Mouse (Mus musculus): ENCODE measurements around the gene Rbm12b1. TPM values are rescaled to one million over a fixed set of nuclear protein-coding genes. Genes with fewer than 3 reads are reported as not detected.
A peak's percentile ranks its signal among the peaks of the same experiment; 100 is the strongest.
"Not testable (repeated sequence)": the region's sequence is repeated elsewhere in the genome, so short reads cannot be mapped to it uniquely, and the experiment has no call there.

Gene Rbm12b1
- 6.6 and 8.0 TPM in 2 replicates for polyA plus RNA-seq (2016; fragmentation: Nextera tagmentation; extraction: Ambion mirVana)

DNA sequence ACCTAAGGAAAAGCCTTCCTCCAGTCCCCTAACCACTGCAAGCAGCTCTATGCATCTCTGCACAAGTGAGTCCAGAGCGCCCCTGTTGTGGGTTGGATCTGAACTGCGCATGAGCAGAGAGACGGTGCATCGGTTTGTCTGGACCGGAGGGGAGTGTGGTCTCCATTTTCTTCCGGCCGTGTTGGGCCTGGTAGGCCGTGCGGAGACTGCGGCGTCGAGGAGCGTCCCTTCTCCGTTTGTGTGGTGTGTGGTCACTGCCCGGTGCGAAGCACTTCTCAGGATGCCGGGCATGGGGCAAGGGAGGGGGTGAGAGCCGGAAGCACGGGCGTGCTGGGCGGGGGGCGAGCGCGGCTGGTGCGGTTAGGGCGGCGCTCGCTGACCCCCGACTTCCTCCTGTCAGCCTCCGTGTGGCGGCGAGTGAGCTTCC lies at the start of gene Rbm12b1:
Rbm12b1 (plus strand) TSS at position 124 of the 427 bp plus-strand sequence.
- not testable (repeated sequence) for H3K4me1 ChIP-seq (replicated peaks); H3K36me3 ChIP-seq; H3K27me3 ChIP-seq; H3K9me3 ChIP-seq
- Histone ChIP-seq H3K4me2 (peak within 1 kb of the TSS; percentile 48), H3K4me3 (replicated peaks) (peak within 1 kb of the TSS; percentile 41), H3K9ac (replicated peaks) (peak within 1 kb of the TSS; percentile 37; the same call in 1 of the 2 replicates), H3K27ac (peak within 1 kb of the TSS; percentile 17; the same call in 1 of the 2 replicates)
- peak; percentile 96 for ATAC-seq (ENCODE audit: insufficient number of reproducible peaks, insufficient read depth, low FRiP score, low TSS enrichment, low read depth)
- 3% methylated on average over 19 of the region's 32 CpGs for WGBS

DNA sequence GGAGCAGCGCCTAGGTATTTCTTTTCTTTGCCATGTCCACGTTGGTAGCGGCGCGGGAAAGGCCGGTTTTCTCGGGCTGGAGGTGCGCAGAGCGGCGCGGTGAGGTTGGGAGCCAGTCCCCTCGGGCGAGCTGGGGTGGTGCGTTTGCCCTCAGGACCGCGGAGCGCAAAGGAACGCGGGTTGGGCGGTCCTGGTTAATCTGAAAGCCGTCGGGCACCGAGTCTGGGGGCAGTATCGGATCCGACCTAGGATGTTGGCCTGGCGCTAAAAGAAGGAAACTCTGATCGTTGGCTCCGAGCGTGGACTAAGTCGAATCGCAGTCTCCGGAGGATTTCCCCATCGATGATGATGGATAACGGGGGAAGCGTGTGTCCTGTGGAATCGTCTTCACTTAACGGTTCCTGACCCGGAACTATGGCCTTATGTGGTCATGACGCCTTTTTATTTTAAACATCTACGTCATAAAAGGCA lies 563 bp downstream of the Rbm12b1 start:
- H3K9me3 ChIP-seq; H3K9ac ChIP-seq (replicated peaks); H3K4me1 ChIP-seq (replicated peaks); H3K27ac ChIP-seq; H3K36me3 ChIP-seq; H3K27me3 ChIP-seq: not testable (repeated sequence)
- peak overlapping the region; percentile 48 for H3K4me2 ChIP-seq
- ATAC-seq (ENCODE audit: insufficient number of reproducible peaks, insufficient read depth, low FRiP score, low TSS enrichment, low read depth): peak; percentile 88
- WGBS: 16% methylated on average over 27 of the region's 40 CpGs
- H3K4me3 ChIP-seq (replicated peaks): peak overlapping the region; percentile 41

DNA sequence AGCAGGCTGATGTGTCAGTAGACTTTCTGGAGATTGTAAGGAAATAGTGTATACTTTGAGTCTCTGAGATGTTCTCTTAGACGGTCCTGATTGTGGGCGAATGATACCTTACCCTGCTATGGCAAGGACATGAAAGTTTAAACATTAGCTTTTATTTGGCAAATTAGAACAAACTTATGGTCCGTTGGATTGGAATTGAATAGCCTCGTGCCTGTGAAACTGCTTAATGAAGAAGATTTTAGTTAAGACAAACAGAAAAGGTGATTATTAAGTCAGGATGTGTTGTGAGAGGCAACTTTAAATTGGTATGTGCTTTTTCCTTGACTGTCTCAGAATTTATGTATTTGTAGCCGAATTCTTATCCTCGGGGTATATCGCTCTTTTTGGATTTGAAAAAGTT lies 1.5 kb downstream of the Rbm12b1 start:
- not testable (repeated sequence) for H3K4me3 ChIP-seq (replicated peaks); H3K27me3 ChIP-seq; H3K27ac ChIP-seq; H3K4me2 ChIP-seq; ATAC-seq (ENCODE audit: insufficient number of reproducible peaks, insufficient read depth, low FRiP score, low TSS enrichment, low read depth); H3K4me1 ChIP-seq (replicated peaks); H3K9ac ChIP-seq (replicated peaks)
- Histone ChIP-seq H3K9me3 (peaks cover 11% of the 10 kb centered on the region), H3K36me3 (peaks cover 11% of the 10 kb centered on the region)
- WGBS: 89% methylated on average over 7 of the region's 7 CpGs

DNA sequence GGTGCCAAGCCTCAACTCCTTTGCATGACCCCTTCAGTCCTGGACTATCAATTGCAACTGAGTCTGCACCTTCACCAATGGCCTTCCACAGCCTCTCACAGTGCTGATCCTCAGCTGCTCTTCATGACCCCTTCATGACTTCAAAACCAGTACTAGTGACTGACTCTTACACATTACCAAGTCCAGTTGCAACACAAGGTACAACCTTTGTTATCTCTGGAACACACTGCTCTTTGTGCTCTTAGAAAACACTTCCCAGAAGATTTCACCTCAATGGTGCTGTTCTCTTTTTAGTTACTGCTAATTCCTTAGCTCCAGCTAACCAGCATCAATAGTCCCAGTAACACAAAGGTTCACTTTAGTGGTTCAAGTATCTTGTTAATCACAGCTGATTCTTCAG lies 7.6 kb downstream of the Rbm12b1 start:
- no peaks in the 10 kb centered on the region for H3K4me1 ChIP-seq (replicated peaks)
- H3K36me3 ChIP-seq: peaks cover 44% of the 10 kb centered on the region
- no peak overlapping the region for H3K4me3 ChIP-seq (replicated peaks)
- H3K27me3 ChIP-seq: no peaks in the 10 kb centered on the region
- H3K4me2 ChIP-seq: no peak overlapping the region
- ATAC-seq (ENCODE audit: insufficient number of reproducible peaks, insufficient read depth, low FRiP score, low TSS enrichment, low read depth): no peak
- no peak overlapping the region for H3K27ac ChIP-seq
- H3K9me3 ChIP-seq: peaks cover 16% of the 10 kb centered on the region
- no peak overlapping the region for H3K9ac ChIP-seq (replicated peaks)

DNA sequence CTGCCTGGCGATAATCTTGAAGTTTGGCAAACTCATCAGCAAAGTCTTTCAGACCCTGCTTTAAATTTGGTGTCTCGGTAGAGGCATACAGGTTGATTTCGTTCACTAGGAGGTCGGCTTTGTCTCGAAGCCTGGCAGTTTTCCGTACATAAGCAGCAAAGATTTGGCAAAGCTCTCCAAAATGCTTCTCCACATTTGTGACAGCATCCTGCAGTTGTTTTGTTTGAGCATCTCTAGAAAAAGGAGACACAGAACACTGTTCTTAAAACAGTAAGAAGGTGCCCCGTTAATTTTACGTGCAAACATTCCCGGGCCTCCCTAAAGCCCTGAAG lies 30.9 kb downstream of the Rbm12b1 start:
- H3K36me3 ChIP-seq: peaks cover 28% of the 10 kb centered on the region
- no peaks in the 10 kb centered on the region for H3K27me3 ChIP-seq
- peak overlapping the region; percentile 71 for H3K4me2 ChIP-seq
- H3K4me3 ChIP-seq (replicated peaks): peak overlapping the region; percentile 84
- no peaks in the 10 kb centered on the region for H3K9me3 ChIP-seq
- H3K9ac ChIP-seq (replicated peaks): peak overlapping the region; percentile 98
- H3K4me1 ChIP-seq (replicated peaks): peaks cover 9% of the 10 kb centered on the region
- 23% methylated on average over 9 of the region's 9 CpGs for WGBS
- ATAC-seq (ENCODE audit: insufficient number of reproducible peaks, insufficient read depth, low FRiP score, low TSS enrichment, low read depth): no peak
- peak overlapping the region; percentile 94 for H3K27ac ChIP-seq

DNA sequence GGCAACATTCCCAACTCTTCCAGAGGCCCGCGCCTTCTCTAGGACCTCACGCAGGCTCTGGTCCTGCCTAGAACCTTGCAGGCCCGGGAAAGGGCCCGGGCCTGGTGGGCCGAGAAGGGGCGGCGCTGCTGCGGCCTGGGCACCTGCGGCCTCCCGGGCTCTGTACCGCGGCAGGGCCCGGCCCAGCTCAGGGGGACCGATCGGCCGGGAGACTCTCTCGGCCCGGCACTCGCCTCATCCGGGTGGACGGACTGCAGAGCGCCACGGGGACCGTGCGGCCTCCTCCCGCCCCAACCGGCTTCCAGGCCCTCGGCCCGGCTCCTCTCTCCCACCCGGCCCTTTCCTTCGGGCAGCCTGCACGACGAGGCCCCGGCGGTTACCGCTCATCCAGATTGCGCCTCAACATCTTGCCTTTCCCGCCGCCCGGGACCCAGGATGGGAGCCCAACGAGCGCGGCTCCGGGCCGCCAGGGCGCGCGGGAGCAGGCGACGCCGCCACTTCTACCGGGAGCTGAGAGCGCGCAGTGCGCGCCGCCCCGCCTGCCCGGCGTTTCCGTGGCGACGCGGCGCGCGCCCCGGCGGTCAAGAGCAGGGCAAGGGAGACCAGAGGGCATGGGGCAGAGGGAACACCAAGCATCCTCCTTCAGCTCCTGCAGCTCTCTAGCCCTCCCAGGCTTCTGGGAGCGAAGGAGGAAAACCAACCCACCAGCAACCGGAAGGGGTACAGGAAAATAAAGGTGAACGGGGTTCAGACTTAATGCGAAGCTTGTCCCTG lies 31.4 kb downstream of the Rbm12b1 start, which contains the start of gene Fam92a:
Fam92a (minus strand) TSS at position 698 of the 774 bp plus-strand sequence.
- peak within 1 kb of the TSS; percentile 84 for H3K4me3 ChIP-seq (replicated peaks)
- H3K9me3 ChIP-seq: no peaks in the 10 kb centered on the region
- under 1% methylated on average over 72 of the region's 74 CpGs for WGBS

GRCm38 (mm10) chr4:12178992-12179391 lies 38.9 kb downstream of the Rbm12b1 start:
- Histone ChIP-seq H3K36me3 (no peaks in the 10 kb centered on the region), H3K4me2 (no peak overlapping the region), H3K9me3 (no peaks in the 10 kb centered on the region), H3K4me3 (replicated peaks) (no peak overlapping the region), H3K9ac (replicated peaks) (no peak overlapping the region), H3K27ac (no peak overlapping the region), H3K27me3 (no peaks in the 10 kb centered on the region), H3K4me1 (replicated peaks) (no peaks in the 10 kb centered on the region)
- 92% methylated on average over 10 of the region's 10 CpGs for WGBS
- no peak for ATAC-seq (ENCODE audit: insufficient number of reproducible peaks, insufficient read depth, low FRiP score, low TSS enrichment, low read depth)

More for the DNA sequence above, 31.4 kb downstream of the Rbm12b1 start, which contains the start of gene Fam92a:
- peak; percentile 82 for ATAC-seq (ENCODE audit: insufficient number of reproducible peaks, insufficient read depth, low FRiP score, low TSS enrichment, low read depth)
- Histone ChIP-seq H3K36me3 (peaks cover 23% of the 10 kb centered on the region), H3K4me2 (peak within 1 kb of the TSS; percentile 71), H3K9ac (replicated peaks) (peak within 1 kb of the TSS; percentile 98), H3K27ac (peak within 1 kb of the TSS; percentile 94), H3K27me3 (no peaks in the 10 kb centered on the region), H3K4me1 (replicated peaks) (peaks cover 9% of the 10 kb centered on the region)

Other genes starting within 250 kb of the Rbm12b1 start
- gene Gm10604, start 159.0 kb upstream of the Rbm12b1 start, polyA plus RNA-seq (2016; fragmentation: Nextera tagmentation; extraction: Ambion mirVana): 0.31 and 0.33 TPM in 2 replicates
- gene Rbm12b2, start 50.8 kb upstream of the Rbm12b1 start, polyA plus RNA-seq (2016; fragmentation: Nextera tagmentation; extraction: Ambion mirVana): 18.3 and 18.5 TPM in 2 replicates
- gene Fam92a, start 31.8 kb downstream of the Rbm12b1 start, polyA plus RNA-seq (2016; fragmentation: Nextera tagmentation; extraction: Ambion mirVana): 124 and 132 TPM in 2 replicates

All from limb, embryonic 12.5 days (tissue).